Mouse (Mus musculus): ENCODE results near the gene Hspa1b.

- TF ChIP-seq CTCF (IDR thresholded peaks at IDR 0.05; ENCODE audit: borderline replicate concordance, insufficient read depth, low read depth, low read length), result no peak
- no peak for TF ChIP-seq POLR2A (IDR thresholded peaks at IDR 0.05; ENCODE audit: borderline replicate concordance, insufficient read depth, low read length)
These were observed 44.9 kb downstream of the Hspa1b start, which contains the start of gene Slc44a4 for GRCm38 (mm10) chr17:34913930-34914665.
